Mouse (Mus musculus): ENCODE results near the gene Ly6g6f. TPM values are rescaled to one million over a fixed set of nuclear protein-coding genes. Genes with fewer than 3 reads are reported as not detected.

Gene Ly6g6f
- total and polyA plus RNA-seq, 3 experiments = 0.54 to 0.67 TPM; not detected in 1

DNA sequence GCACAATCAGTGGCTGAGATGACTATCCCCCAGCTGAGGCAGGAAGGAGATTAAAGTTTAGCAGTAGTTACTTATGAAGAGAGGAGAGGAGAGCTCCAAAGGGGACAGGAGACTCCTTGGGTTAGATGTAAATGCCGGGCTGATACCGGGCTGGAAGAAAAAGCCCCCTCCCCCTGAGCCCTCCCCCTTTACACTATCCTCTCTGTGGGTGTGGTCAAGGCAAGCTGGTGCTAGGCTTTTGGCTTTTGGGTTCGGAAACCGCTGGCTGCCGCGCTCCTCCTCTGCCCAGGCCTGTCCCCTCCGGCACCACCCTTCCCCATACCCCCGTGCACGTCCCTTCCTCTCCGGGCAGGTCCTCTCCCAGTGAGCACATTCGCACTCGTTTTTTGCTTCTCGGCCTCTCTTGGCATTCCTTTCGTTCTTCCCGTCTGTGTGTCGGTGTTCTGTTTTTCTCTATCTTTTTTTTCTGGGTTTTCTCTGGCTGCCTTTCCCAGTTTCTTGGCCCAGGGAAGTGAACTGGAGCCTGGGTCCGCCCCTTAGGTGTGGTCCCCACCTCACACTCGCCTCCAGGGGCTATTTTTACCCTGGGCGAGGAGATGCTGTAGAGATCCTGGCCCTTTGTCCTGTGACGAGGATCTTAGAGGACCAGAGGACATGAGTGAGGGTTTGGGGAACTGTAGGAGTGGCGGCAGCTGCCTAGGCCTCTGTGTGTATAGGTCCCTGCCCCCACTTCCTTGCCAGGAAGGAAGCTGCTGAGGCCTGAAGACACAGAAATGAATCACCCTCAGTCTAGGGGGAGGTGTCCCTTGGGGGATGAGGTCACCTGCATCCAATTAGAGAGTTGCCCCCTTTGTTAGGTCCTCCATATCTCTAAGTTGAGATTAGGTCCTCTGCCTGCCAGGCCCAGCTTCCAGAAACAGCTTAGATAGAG, 34.0 kb downstream of the Ly6g6f start (continued):
- TF ChIP-seq GABPA (IDR thresholded peaks at IDR 0.05; ENCODE audit: insufficient replicate concordance, low read depth, low read length) = no peak
- peak; percentile 93 for TF ChIP-seq MEF2A (IDR thresholded peaks at IDR 0.05; ENCODE audit: borderline replicate concordance, low read depth, low read length)
- peak; percentile 41; the same call in 1 of the 2 replicates for TF ChIP-seq NRF1 (IDR thresholded peaks at IDR 0.05; ENCODE audit: low read depth, low read length)
- peak; percentile 98; the same call in 1 of the 2 replicates for TF ChIP-seq SIN3A (IDR thresholded peaks at IDR 0.05; ENCODE audit: low read length)
- peak; percentile 89 for TF ChIP-seq ZMIZ1 (IDR thresholded peaks at IDR 0.05; ENCODE audit: low read depth, low read length)
- peak; percentile 85 for TF ChIP-seq NELFE (IDR thresholded peaks at IDR 0.05; ENCODE audit: low read depth, low read length)
- TF ChIP-seq MYC (IDR thresholded peaks at IDR 0.05; ENCODE audit: low read depth, low read length) = peak; percentile 77; the same call in 1 of the 2 replicates
- peak; percentile 84 for TF ChIP-seq ELF1 (IDR thresholded peaks at IDR 0.05; ENCODE audit: low read depth, low read length)
- TF ChIP-seq USF2 (conservative IDR thresholded peaks at IDR 0.05; ENCODE audit: low read depth, low read length) = no peak

GRCm38 (mm10) chr17:35050126-35050750, 35.2 kb downstream of the Ly6g6f start:
- H3K9me3 ChIP-seq (replicated peaks; ENCODE audit: low read length) = peaks cover 7% of the 10 kb centered on the region
- H3K36me3 ChIP-seq (replicated peaks in 1 of 2; ENCODE audit: control insufficient read depth in 1 of 2, insufficient read depth in 1 of 2, low read length in 1 of 2) = peaks cover 24 to 29% of the 10 kb centered on the region in 2 experiments
- H3K27me3 ChIP-seq (replicated peaks) = no peaks in the 10 kb centered on the region
- peaks cover 6 to 34% of the 10 kb centered on the region in 2 experiments for H3K4me1 ChIP-seq (ENCODE audit: control insufficient read depth in 1 of 2, insufficient read depth in 2 of 2)
- peaks cover 27% of the 10 kb centered on the region for H3K79me2 ChIP-seq (replicated peaks; ENCODE audit: control insufficient read depth, extremely low read depth, insufficient read depth, poor library complexity, severe bottlenecking)
- H3K4me3 ChIP-seq (replicated peaks in 1 of 3; ENCODE audit: low read depth in 2 of 3, low read length in 2 of 3, poor library complexity in 1 of 3) = peak overlapping the region; percentile 79 to 94 (median 86)
- peak overlapping the region; percentile 96 for H3K9ac ChIP-seq (ENCODE audit: insufficient read depth, low read depth)
- in situ Hi-C loops (cut with MboI; ENCODE audit: low pct_ligation_motif_present, low pct_unique_long_range_greater_than_20kb, low sequenced_read_pairs) (no loop called here), dilution Hi-C loops (cut with MboI; ENCODE audit: extremely low pct_ligation_motif_present, extremely low pct_unique_long_range_greater_than_20kb, low sequenced_read_pairs) (no loop called here)
- peak; percentile 71 for DNase-seq (ENCODE audit: extremely low read depth)
- H3K27ac ChIP-seq (ENCODE audit: insufficient read depth, low read depth) = peak overlapping the region; percentile 96
- H3K4me2 ChIP-seq (ENCODE audit: insufficient read depth, low read depth, poor library complexity, severe bottlenecking) = peak overlapping the region; percentile 59
- no peak for TF ChIP-seq NRF1 (IDR thresholded peaks at IDR 0.05; ENCODE audit: low read depth, low read length)
- TF ChIP-seq TCF12 (IDR thresholded peaks at IDR 0.05; ENCODE audit: low read depth, low read length) = peak; percentile 50; the same call in 1 of the 2 replicates
- TF ChIP-seq ZKSCAN1 (IDR thresholded peaks at IDR 0.05; ENCODE audit: borderline replicate concordance, low read depth, low read length) = no peak
- TF ChIP-seq JUND (conservative IDR thresholded peaks at IDR 0.05; ENCODE audit: low read depth, low read length) = no peak
- no peak for TF ChIP-seq CTCF (conservative IDR thresholded peaks at IDR 0.05 in 1 of 2, IDR thresholded peaks at IDR 0.05 in 1 of 2; ENCODE audit: low read depth in 2 of 2, low read length in 2 of 2)
- peak; percentile 86 for TF ChIP-seq ELF1 (IDR thresholded peaks at IDR 0.05; ENCODE audit: low read depth, low read length)
- TF ChIP-seq ZNF384 (IDR thresholded peaks at IDR 0.05; ENCODE audit: low read depth, low read length) = no peak
- TF ChIP-seq E2F4 (IDR thresholded peaks at IDR 0.05; ENCODE audit: insufficient replicate concordance, low read depth, low read length) = no peak
- no peak for TF ChIP-seq ZC3H11A (IDR thresholded peaks at IDR 0.05; ENCODE audit: low read depth, low read length)
- TF ChIP-seq PAX5 (IDR thresholded peaks at IDR 0.05; ENCODE audit: low read length) = no peak
- no peak; the same call in 1 of the 2 replicates for TF ChIP-seq CHD2 (IDR thresholded peaks at IDR 0.05; ENCODE audit: low read length)
- no peak for TF ChIP-seq KAT2A (IDR thresholded peaks at IDR 0.05; ENCODE audit: insufficient replicate concordance, low read length)
- TF ChIP-seq SMC3 (IDR thresholded peaks at IDR 0.05; ENCODE audit: low read depth, low read length) = no peak
- TF ChIP-seq HCFC1 (IDR thresholded peaks at IDR 0.05; ENCODE audit: low read depth, low read length) = peak; percentile 31; the same call in 1 of the 2 replicates
- TF ChIP-seq POLR2AphosphoS2 (IDR thresholded peaks at IDR 0.05; ENCODE audit: low read depth, low read length) = no peak
- peak; percentile 73; the same call in 1 of the 2 replicates for TF ChIP-seq NELFE (IDR thresholded peaks at IDR 0.05; ENCODE audit: low read depth, low read length)
- TF ChIP-seq UBTF (IDR thresholded peaks at IDR 0.05; ENCODE audit: low read depth, low read length) = peak; percentile 58; the same call in 1 of the 2 replicates
- no peak for TF ChIP-seq USF2 (conservative IDR thresholded peaks at IDR 0.05; ENCODE audit: low read depth, low read length)
- peak; percentile 54; the same call in 1 of the 2 replicates for TF ChIP-seq IRF4 (IDR thresholded peaks at IDR 0.05; ENCODE audit: low read depth, low read length)
- 0 out of 2 replicates have a peak, but pooled peaks have one; percentile 43 for TF ChIP-seq MAZ (IDR thresholded peaks at IDR 0.05; ENCODE audit: low read depth, low read length)
- peak; percentile 65 for TF ChIP-seq MXI1 (IDR thresholded peaks at IDR 0.05; ENCODE audit: low read depth, low read length)
- peak; percentile 25; the same call in 1 of the 2 replicates for TF ChIP-seq ETS1 (conservative IDR thresholded peaks at IDR 0.05; ENCODE audit: low read depth, low read length)
- no peak for TF ChIP-seq MAX (IDR thresholded peaks at IDR 0.05; ENCODE audit: low read length)
- TF ChIP-seq SIN3A (IDR thresholded peaks at IDR 0.05; ENCODE audit: low read length) = peak; percentile 76
- peak; percentile 67; the same call in 1 of the 2 replicates for TF ChIP-seq ZMIZ1 (IDR thresholded peaks at IDR 0.05; ENCODE audit: low read depth, low read length)
- no peak for TF ChIP-seq RAD21 (IDR thresholded peaks at IDR 0.05; ENCODE audit: low read depth, low read length)
- no peak for TF ChIP-seq MAFK (IDR thresholded peaks at IDR 0.05; ENCODE audit: insufficient replicate concordance, low read length)
- TF ChIP-seq MEF2A (IDR thresholded peaks at IDR 0.05; ENCODE audit: borderline replicate concordance, low read depth, low read length) = peak; percentile 31; the same call in 1 of the 2 replicates
- TF ChIP-seq TBP (conservative IDR thresholded peaks at IDR 0.05; ENCODE audit: low read depth, low read length) = 0 out of 2 replicates have a peak, but pooled peaks have one; percentile 40
- no peak for TF ChIP-seq GABPA (IDR thresholded peaks at IDR 0.05; ENCODE audit: insufficient replicate concordance, low read depth, low read length)
